Mouse (Mus musculus) cerebellum, adult 9-11 months (tissue): Measurements from ENCODE around the gene Fbxw11.
A peak's percentile ranks its signal among the peaks of the same experiment; 100 is the strongest.
"Not testable (repeated sequence)": the region's sequence is repeated elsewhere in the genome, so short reads cannot be mapped to it uniquely, and the experiment has no call there.

ENCODE experiments used
- DNase-seq: peaks from one replicate; pipeline ENCODE4 v3.0.0; 2022

Gene Fbxw11

DNA sequence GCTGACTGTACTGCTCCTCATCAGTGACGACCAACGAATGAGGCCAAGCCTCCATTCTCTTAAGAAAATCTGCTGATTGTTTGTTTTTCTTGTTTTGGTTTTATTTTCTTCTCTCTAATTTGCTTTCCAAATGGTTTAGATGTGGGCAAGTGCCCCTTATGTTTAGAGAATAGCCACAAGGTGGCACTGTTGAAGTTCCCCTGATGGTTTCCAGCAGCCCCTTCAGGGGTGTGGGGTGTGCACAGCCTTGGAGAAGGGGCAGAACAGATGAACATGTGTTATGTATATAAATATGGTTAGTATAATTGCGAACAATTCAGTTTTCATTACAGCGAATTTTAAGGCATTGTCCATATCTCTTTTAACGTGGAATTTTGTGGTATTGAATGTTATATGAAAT lies 71.7 kb downstream of the Fbxw11 start:
- DNase-seq, result no peak

DNA sequence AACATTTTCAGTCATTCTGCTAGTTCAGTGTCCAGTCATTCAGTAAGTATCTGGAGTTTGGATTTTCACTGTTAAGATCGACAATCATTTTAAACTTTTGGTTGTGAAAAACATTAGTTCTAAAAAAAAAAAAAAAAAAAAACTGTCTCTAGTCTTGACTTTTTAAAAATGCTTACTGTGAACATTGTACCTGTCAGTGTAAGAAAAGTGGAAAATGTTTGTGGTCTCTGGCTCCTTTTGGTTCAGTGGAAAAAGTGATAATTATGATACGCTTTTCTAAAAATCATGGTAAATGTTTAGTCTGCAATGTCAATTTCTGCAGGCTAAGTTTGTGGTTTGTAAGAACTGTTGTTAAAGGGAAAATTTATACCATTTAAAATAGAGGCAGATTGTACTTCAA lies 72.4 kb downstream of the Fbxw11 start:
- DNase-seq, result no peak

DNA sequence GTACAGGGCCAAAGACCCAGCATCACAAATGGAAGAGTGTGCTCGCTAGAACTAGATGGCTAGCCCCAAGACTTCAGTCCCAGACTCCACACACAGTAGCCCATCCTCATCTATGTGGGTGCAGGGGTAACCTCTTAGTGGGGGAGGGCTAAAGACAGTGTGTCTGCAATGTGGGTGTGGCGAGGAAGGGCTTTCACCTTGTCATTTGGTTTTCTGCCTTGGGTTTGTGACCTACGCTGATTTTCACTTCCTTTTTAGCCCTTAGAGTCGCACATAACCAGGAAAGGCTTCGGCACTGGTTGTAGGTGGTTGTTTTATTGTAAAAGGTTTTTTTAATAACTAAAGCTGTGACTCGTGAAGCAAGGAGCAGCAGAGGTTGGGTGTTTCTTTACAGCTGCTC lies 73.0 kb downstream of the Fbxw11 start:
- DNase-seq, result no peak

DNA sequence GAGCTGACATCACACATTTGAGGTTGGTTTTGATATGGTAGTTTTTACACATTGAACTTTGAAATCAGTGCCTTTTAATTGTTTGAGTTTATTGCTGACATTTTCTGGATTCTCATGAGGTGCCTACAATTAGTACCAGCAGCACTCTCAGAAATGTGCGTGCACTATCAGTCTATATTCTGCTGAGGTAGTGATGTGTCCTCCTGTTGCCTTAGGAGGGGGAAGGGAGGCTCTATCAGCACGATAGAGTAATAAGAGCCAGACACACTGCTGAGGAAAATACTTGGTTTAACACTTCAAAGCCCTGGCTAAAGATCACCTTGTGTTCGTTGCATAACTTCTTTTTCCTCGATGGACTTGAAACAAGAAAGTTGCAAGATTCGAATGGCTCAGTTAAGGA lies 73.4 kb downstream of the Fbxw11 start:
- no peak for DNase-seq

DNA sequence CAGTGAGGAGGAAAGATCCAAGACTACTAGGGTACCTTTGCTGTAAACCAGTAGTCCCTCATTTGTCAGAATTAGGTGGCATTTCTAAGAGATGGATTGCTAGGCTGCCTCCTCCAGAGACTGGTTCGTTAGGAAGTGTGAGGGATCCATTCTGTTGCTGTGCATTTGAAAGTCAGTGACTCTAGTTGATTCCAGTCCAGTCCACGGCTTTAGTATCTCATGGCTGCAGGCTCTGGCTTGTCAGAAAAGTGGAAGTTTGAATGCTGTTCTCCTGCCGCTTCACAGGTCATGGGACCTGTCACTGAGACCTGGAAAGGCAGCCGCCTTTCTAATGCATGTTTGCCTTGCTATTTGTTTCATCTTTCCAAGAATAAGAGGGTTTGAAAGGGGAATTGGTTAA lies 74.4 kb downstream of the Fbxw11 start:
- DNase-seq, result no peak

DNA sequence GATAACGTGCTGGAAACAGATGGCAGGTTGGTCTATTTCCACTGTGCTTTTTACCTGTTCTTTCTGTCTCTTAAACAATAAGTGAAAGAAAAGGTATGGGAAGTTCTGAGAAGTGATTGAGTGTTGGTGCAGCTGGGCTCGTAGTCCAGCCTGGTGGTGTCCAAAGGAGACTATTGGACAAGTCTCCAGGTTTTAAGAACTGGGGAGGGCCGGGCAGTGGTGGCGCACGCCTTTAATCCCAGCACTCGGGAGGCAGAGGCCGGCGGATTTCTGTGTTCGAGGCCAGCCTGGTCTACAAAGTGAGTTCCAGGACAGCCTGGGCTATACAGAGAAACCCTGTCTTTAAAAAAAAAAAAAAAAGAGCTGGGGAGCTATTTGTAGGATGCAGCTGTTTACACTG lies 75.2 kb downstream of the Fbxw11 start:
- DNase-seq, result not testable (repeated sequence)

DNA sequence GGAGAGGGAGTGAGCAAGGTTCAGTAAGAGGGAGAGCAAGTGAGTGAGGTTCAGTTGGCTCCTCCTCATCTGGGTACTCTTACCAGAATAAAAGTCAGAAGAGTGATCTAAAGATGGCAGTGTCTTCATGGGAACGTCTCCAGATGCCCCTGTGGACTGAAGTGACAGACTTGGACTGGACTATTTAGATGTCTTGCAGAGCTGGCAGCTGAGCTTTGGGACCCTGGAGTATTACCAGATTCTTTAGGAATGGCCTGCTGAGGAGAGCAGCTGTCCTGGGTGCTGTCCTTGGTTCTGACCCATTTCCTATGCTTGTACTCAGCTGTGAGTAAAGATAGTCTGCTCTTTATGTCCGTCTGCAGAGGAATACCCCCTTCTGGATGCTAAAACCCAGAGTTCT lies 75.8 kb downstream of the Fbxw11 start:
- peak; percentile 73 for DNase-seq

DNA sequence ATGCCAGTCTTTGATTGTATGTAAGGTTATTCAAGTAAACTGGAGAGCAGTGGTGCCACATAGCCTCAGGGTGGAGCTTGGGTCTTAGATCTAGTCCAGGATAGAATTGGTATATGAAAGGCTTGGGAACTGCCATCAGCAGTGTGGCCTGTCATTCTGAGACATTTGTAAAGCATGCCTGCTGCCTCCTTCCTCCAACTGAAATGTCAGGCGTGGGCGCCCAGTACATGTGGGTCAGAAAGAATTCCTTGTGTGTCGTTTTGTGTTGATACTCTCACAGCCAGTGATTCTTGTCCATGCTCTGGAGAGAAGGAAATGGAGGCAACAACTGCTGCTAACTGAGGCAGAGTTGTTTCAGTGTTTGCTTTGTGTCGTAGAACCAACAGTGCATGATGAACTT lies 76.5 kb downstream of the Fbxw11 start:
- no peak for DNase-seq

DNA sequence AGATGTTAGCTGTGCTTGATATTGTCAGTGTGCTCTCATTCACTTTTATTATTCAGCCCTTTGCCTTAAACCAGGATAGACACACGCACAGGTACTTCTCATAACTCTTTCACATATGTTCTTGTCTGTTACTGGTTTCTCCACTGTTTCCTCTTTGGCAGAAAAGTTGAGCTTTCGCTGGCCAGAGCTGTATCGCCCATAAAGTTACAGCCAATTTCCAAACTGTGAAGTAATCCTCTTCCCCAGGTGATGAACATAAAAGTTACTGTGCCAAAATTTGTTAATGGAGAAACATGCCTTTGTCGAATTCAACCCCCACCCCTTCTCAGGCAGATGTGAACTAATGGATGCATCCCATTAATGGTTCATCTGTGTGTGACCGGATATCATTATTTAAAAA lies 80.1 kb downstream of the Fbxw11 start:
- no peak for DNase-seq

DNA sequence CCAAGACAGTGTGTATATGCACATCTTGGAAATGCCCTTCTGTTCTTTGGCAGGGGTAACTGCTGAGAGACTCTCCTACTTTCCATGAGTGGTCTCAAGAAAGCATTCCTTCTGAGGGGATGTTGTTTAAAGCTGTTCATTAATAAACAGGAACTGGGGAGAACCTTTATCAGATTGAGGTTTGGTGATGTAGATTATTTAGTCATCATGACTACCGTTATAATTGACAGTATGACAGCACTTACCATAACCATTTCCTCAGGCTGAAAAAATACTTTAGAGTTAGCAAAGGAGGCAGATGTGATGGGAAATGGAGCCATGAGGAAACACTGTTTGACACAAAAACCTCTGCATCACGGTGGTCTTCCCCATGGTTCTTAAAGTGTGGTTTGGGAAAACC lies 80.8 kb downstream of the Fbxw11 start:
- DNase-seq, result no peak

DNA sequence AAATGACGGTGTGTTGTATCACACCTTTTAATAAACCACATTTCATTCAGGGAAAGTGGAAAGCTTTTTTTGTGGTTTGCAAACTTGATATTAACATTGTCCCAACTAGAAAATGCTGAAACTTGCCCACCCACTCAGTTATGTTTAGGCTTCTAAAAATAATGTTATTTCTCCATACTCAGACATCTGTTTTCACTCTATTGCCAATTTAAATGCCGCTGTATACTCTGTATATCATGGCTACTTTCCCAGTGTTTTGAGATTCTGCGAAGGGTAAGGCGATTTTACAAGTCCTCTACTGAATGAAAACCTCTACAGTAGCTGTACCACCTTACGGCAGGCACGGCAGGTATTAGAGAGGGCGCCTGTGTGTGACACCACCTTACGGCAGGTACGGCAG lies 82.6 kb downstream of the Fbxw11 start:
- DNase-seq, result no peak

DNA sequence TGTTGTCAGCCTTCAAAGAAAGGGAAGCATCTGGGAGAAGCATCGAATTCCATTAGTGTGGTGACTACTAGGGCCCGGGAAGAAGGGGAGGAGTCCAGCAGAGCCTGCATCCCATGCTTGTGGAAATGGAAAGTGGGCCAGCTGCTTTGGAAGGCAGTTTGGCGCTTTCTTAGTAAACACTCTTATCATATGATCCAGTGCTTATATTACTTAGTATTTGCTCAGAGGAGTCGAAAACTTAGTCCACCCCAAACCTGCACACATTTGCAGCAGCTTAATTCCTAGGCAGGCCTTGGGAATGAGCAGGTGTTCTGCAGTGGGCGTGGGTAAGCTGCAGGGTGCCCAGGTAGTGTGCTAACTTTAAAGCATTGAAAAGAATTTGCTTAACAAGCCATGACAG lies 89.9 kb downstream of the Fbxw11 start:
- DNase-seq, result no peak

DNA sequence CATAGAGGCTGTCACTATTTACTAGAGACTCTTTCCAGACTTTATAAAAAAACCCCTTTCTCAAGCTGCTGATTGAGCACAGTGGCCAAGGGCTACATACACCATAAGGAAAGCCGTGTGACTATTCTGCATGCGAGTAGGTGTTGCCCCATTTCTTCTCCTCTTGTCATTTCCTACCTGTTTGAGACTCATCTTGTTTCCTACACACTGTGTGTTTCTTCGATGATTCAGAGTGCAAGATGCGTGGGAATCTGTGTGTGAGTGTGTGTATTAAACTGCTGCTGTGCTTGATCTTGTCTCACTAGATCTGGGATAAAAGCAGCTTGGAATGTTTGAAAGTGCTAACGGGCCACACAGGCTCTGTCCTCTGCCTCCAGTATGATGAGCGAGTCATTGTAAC lies 90.7 kb downstream of the Fbxw11 start:
- DNase-seq, result no peak

DNA sequence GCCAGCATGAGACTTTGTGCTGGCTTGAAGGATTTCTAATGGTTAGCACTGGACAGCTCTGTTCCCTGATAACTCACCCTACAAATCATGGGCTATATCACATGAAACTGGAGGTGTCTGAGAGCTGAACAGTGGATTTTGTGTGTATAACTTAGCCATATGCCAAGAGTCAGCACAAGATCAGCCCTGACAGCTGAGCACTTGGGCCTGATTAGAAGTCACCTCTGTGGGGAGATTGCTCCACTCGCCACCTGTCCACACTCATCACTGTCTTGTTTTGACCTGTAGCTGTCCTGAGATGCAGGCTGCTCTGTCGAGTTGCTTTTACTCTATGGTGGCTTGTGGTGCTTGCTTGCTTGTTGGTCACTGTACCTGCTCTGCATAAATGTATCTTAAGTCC lies 93.8 kb downstream of the Fbxw11 start:
- no peak for DNase-seq

DNA sequence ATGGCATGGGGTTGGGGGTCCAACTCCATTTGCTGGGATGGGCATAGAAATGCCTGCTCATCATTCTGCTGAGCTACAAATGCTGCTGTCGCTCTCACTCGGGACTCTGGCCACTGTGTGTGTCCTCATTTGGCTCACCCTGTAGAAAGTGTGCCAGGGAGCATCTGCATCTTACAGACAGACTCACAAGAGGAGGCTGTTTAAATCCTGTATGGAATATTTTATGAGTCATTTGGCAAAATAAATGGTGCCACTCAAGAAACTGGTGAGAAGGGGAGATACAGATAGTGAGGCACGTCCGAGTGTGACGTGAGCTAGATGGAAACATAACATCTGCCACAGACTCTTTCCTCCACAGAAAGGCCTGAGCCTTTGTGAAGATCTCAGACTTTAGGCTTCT lies 95.2 kb downstream of the Fbxw11 start:
- DNase-seq, result no peak

DNA sequence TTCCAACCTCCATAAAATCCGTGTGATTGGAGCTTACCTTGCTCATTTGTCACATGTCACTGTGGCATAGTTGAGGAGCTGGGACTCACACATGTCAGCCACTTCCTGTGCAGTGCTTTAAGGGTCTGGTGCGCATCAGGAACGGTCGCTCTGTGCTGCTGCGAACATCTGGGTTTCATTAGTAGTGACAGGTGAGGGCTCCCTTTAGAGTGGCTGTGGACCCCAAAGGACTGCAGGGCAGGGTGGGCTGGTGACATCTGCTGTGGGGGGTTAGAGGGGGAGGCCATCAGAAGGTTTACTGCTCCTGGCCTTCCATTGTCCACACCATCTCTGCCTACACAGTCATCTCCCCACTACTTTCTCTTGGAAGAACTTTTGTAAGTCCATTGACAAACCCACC lies 101.4 kb downstream of the Fbxw11 start:
- no peak for DNase-seq

DNA sequence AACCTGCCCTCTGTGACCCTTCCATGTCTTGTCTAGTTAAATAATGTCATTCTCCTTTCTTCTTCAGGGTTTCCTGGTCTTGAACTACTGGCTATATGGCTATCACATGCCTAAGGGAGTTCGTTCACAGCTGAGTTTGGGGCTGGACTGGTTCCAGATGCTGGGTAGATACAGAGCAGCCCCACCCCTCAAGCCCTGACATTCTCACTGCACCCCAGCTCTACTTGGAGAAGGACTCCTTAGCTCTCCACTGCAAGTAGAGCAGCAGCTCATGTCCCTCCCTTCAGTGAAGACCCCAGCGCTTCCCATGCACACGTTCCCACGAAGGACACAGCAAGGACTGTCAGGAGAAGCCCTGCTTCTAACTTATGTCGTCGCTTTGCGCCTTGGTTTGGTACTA lies 101.9 kb downstream of the Fbxw11 start:
- DNase-seq, result no peak

DNA sequence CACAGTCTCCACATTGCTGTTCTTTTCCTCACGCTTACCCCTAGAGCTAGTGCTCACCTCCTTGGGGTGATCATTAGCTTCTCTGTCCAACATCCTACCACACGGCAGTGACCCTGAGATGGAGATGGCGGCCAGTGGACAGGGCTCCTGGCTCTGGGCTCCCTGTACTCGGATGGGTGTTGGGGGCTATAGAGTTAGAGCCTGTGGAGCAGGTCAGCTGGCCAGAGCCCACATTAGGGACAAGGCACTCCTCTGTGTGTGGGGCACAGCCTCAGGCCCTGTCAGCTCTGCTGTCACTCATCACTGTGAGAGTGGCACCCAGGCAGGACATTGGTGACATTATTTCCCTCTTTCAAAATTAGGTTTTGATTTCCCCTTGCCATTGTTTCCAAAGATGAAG lies 102.9 kb downstream of the Fbxw11 start:
- DNase-seq, result no peak

DNA sequence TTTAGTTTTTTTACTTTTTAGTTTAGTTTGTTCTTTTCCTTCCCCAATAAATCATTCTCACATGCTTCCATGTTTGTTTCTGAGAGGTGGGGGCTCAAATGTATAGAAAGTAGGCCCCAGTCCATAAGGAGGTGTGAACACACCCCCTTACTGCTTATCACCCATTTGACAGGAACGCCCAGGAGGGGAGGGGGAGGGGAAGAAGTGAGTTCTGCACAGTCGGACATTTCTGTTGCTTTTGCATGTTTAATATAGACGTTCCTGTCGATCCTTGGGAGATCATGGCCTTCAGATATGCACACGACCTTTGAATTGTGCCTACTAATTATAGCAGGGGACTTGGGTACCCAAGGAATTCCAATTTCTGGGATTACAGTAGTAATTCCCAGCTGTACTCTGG lies 103.5 kb downstream of the Fbxw11 start:
- no peak for DNase-seq

DNA sequence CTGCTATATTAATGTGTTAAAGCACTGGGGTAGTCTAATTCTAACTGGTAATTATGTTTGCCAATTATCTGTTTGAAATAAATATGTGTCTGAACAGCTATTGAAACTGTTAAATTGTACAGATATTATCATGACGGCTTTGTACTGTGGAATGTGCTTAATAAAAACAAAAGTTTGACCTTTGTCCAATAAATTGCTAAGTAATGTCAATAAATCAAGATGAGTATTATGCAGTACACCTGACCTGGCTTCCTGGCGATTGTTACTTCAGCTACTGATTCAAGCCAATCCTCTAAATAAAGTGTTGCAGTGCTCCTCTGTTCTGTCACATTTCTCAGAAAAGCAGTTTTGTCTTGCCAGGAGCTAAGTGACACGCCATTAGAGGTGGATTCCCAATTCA lies 104.0 kb downstream of the Fbxw11 start:
- DNase-seq, result no peak

DNA sequence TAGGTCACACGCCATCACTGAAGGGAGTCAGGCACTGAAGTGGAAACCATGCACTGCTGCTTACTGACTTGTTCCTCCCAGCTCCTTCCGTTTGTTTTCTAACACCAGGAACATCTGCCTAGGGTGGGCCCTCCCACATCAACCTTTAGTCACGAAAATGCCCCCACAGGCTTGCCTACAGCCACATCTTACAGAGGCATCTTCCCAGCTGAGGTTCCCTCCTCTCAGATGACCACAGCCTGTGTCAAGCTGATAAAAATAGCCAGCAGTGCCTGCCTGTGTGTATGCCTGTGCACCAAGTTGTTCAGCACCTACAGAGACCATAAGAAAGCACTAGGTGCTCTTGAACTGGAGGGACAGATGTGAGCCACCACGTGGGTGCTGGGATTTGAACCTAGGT lies 106.3 kb downstream of the Fbxw11 start:
- no peak for DNase-seq

DNA sequence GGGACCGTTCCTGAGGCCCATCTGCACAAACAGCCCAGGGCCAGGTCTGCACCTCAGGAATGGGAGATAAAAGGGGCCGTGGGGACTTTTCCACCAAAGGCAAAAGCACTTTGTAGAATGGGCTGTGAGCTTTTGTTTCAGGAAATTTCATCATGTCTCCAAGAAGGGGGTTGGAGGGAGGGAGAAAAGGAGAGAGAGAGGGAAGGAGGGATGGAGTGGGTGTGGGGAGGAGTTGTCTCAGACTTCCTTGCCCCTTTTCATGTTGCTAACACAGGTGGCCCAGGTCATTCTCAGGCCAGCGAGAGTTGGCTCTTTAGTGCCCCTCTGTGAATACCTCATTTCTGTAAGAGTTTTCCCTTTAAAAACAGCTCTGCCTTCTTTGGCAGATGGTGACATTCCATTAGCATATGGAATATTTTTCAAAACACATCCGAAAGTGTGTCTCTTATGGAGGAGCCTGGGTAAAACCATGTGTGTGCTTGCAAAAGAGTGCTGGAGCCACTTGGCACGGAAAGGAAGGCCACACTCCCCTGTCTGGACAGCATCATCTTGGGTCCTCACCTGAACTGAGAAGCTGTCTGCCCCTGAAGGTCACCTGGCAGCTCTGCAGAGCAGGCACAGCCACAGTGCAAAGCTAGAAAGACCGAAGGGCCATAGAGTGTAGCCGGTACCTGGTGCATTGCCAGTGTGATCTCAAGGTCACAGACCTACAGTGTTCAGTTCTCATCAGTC lies 109.5 kb downstream of the Fbxw11 start:
- no peak for DNase-seq

DNA sequence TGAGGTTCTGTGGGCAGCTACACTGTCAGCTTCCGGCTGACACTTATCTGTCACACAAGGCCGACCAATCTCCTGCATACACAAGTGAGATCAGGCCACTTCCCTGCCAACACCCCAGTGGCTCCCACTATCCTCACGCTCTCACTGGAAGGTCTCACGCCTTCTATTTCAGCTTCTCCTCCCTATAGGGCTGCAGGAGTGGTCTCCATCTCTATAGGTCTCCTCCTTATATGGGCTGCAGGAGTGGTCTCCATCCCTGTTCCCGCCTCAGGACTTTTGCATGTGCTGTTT lies 110.0 kb downstream of the Fbxw11 start:
- DNase-seq, result no peak

DNA sequence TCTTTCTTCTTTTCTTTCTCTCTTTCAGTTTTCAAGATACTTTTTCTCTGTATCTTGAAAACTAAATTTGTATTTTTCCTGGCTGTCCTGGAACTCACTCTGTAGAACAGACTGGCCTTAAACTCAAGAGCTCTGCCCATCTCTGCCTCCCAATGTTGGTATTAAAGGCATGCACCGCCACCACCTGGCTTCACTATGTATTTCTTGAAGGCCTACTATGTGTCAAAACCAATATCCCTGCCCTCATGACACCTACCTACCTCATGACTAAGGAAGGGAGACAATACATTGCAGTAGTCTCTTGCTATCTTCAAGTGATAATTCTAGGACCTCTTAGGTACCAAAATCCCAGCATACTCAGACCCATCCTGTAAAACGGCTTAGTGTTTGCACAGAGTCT lies 110.8 kb downstream of the Fbxw11 start:
- DNase-seq, result no peak

DNA sequence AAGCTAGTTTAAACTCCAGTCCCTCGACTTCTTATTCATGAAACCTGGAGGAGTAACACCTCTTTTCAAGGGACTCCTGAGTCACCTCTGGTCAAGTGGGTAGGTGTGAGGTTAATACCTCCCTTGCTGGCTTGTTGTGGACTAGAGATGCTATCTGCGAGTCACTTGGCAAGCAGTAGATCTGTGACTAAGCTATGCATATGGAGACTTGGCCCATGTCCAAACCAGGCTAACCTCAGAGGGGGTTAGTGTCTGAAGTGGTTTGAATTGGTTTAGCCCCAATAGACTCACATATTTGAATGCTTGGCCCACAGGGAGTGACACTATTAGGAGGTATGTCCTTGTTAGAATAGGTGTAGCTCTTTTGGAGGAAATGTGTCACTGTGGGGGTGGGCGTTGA lies 120.2 kb downstream of the Fbxw11 start:
- no peak for DNase-seq
